Mouse (Mus musculus) embryonic facial prominence, embryonic 11.5 days (tissue): ENCODE results near the gene Tango6. TPM values are rescaled to one million over a fixed set of nuclear protein-coding genes. Genes with fewer than 3 reads are reported as not detected.

Source experiments
- ATAC-seq: fragments of 200-750 bp; cut with Nextera tagmentation; replicated peaks from 2 replicates; pipeline ENCODE4 v1.8.0; 2017; ENCODE audit warnings: low read depth; ENCODE audit not compliant: insufficient number of reproducible peaks, low FRiP score, low TSS enrichment
- DNase-seq: peaks from one replicate; pipeline ENCODE4 v3.0.0-alpha.2; 2015; ENCODE audit warnings: low spot score
- H3K27ac ChIP-seq: fragments of 300-500 bp; sonication (generic); replicated peaks from 2 replicates; pipeline ENCODE4 v1.5.1; 2014; ENCODE audit warnings: mild to moderate bottlenecking, low read depth, low read length, control low read depth
- H3K27me3 ChIP-seq: fragments of 300-500 bp; sonication (generic); 2 replicates; pipeline ENCODE4 v1.6.1; 2014; ENCODE audit warnings: mild to moderate bottlenecking, low read length, moderate library complexity, mixed read lengths; ENCODE audit not compliant: control insufficient read depth, insufficient read depth
- H3K36me3 ChIP-seq: fragments of 300-500 bp; sonication (generic); replicated peaks from 2 replicates; pipeline ENCODE4 v1.6.1; 2014; ENCODE audit warnings: low read depth, mild to moderate bottlenecking, low read length, moderate library complexity, mixed read lengths; ENCODE audit not compliant: control insufficient read depth, insufficient read depth
- H3K4me1 ChIP-seq: fragments of 300-500 bp; sonication (generic); 2 replicates; pipeline ENCODE4 v1.6.1; 2014; ENCODE audit warnings: low read length, mixed read lengths; ENCODE audit not compliant: control insufficient read depth, insufficient read depth
- H3K4me2 ChIP-seq: fragments of 300-500 bp; sonication (generic); 2 replicates; pipeline ENCODE4 v1.6.1; 2014; ENCODE audit warnings: low read depth, mild to moderate bottlenecking, control low read depth, low read length, moderate library complexity
- H3K4me3 ChIP-seq: fragments of 300-500 bp; sonication (generic); 2 replicates; pipeline ENCODE4 v1.5.1; 2014; ENCODE audit warnings: low read depth, low read length, control low read depth
- H3K9ac ChIP-seq: fragments of 300-500 bp; sonication (generic); replicated peaks from 2 replicates; pipeline ENCODE4 v1.6.1; 2014; ENCODE audit warnings: mild to moderate bottlenecking, control low read depth, low read length
- H3K9me3 ChIP-seq: fragments of 300-500 bp; sonication (generic); replicated peaks from 2 replicates; pipeline ENCODE4 v1.6.1; 2016; ENCODE audit warnings: mild to moderate bottlenecking, low read length, inconsistent platforms, mixed read lengths; ENCODE audit not compliant: control insufficient read depth
- WGBS: fragments of 180-500 bp; shearing (Covaris S2); extraction: QIAGEN DNeasy Blood & Tissue Kit; methylation state at CpG from one replicate; pipeline ENCODE4 v1.1.7; 2014; 5-methylcytosine and 5-hydroxymethylcytosine counted together
- polyA plus RNA-seq: library from polyadenylated mRNA; unstranded; fragments of >200 nt; fragmentation: Nextera tagmentation; extraction: Ambion mirVana; gene quantifications from 2 replicates; pipeline ENCODE4 v1.2.1, GENCODE M21; 2014

Gene Tango6
- polyA plus RNA-seq, 1 experiment from 2014 or later: 6.9 TPM

DNA sequence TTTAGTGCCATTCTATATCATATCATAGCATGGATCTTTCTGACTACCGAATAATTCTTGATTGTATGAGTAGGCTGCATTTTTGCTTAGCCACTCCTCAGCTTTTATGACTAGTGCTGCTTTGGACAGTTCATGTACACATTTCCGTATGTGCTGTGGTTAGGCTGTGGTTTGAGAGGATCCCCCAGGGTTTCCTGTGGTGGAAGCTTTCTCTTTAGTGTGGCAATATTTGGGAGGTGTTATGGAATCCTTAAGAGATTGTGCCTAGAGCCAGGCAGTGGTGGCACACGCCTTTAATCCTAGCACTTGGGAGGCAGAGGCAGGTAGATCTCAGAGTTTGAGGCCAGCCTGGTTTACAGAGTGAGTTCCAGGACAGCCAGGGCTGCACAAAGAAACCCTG, 18.5 kb downstream of the Tango6 start:
- H3K9ac ChIP-seq: no peak overlapping the region
- no peak overlapping the region for H3K4me3 ChIP-seq
- no peaks in the 10 kb centered on the region for H3K4me1 ChIP-seq
- H3K36me3 ChIP-seq: no peaks in the 10 kb centered on the region
- no peak overlapping the region for H3K27ac ChIP-seq
- no peaks in the 10 kb centered on the region for H3K9me3 ChIP-seq
- no peak overlapping the region for H3K4me2 ChIP-seq
- 90% methylated on average over 3 of the region's 3 CpGs for WGBS
- H3K27me3 ChIP-seq: no peaks in the 10 kb centered on the region
- no peak for ATAC-seq
- DNase-seq: no peak

DNA sequence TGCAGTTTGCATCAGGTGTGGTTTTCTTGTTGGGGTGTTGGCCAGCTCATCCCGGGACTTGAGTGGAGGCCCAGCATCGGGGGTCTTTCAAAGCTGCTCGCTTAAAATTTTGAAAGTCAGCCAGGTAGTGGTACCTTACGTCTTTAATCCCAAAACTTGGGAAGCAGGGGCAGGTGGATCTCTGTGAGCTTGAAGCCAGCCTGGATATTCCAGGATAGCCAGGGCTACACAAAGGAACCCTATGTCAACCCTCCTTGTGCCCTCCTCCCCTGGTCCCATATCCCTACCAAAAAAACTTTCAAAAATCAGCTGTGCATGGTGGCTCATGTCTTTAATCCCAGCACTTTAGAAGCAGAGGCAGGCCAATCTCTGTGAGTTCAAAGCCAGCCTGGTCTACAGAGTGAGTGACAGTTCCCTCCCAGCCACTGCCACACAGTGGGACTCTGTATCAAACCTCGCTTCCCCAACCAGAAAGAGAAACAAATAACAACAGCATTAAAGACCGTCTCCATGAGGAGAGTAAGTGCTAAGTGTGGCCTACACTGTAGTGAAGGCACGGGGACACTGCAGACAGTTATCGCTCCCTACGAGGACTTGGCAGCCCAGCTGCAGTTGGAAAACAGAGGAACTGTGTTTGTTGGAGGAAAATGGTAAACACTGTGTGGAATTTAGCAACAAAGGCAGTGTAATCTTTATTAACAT, 21.5 kb downstream of the Tango6 start:
- H3K9me3 ChIP-seq: no peaks in the 10 kb centered on the region
- ATAC-seq (0 out of 2 replicates have a peak, but pooled peaks have one; percentile 29), DNase-seq (no peak)
- H3K4me2 ChIP-seq: no peak overlapping the region
- peak overlapping the region; percentile 47; the same call in 1 of the 2 replicates for H3K27ac ChIP-seq
- no peak overlapping the region for H3K4me3 ChIP-seq
- WGBS: 72% methylated on average over 9 of the region's 9 CpGs
- no peak overlapping the region; the same call in 1 of the 2 replicates for H3K9ac ChIP-seq
- no peaks in the 10 kb centered on the region for H3K36me3 ChIP-seq
- H3K4me1 ChIP-seq: no peaks in the 10 kb centered on the region
- H3K27me3 ChIP-seq: no peaks in the 10 kb centered on the region

DNA sequence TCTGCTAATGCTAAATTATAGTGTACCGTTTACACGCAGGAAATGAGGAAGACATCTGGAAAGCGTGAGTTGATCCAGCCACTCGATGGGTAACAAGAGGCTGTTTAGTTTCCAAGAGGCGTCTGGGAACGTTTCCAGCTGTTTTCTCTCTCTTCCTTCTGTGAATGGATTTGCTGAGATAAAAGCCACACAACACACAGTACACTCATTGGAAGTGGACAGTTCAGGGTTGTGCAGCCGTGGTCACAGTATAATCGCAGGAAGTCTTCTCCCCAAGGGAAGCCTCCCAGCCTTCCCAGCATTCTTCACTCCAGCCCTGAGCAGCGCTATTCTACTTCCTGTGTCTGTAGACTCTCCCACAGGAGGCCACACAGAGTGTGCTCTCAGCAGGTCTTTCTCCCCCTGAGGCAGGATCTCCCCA, 22.0 kb downstream of the Tango6 start:
- DNase-seq (peak; percentile 53), ATAC-seq (no peak)
- no peaks in the 10 kb centered on the region for H3K4me1 ChIP-seq
- 37% methylated on average over 9 of the region's 9 CpGs for WGBS
- no peak overlapping the region for H3K4me3 ChIP-seq
- no peak overlapping the region for H3K4me2 ChIP-seq
- peak overlapping the region; percentile 47; the same call in 1 of the 2 replicates for H3K27ac ChIP-seq
- H3K27me3 ChIP-seq: no peaks in the 10 kb centered on the region
- H3K9me3 ChIP-seq: no peaks in the 10 kb centered on the region
- H3K36me3 ChIP-seq: no peaks in the 10 kb centered on the region
- no peak overlapping the region; the same call in 1 of the 2 replicates for H3K9ac ChIP-seq

GRCm38 (mm10) chr8:106706194-106706593, 23.3 kb downstream of the Tango6 start:
- Histone ChIP-seq H3K9ac (no peak overlapping the region), H3K4me1 (no peaks in the 10 kb centered on the region), H3K4me3 (no peak overlapping the region), H3K4me2 (no peak overlapping the region), H3K9me3 (no peaks in the 10 kb centered on the region), H3K27ac (no peak overlapping the region), H3K27me3 (no peaks in the 10 kb centered on the region), H3K36me3 (no peaks in the 10 kb centered on the region)
- DNase-seq: no peak
- ATAC-seq: no peak
- WGBS: 87% methylated on average over 6 of the region's 6 CpGs

DNA sequence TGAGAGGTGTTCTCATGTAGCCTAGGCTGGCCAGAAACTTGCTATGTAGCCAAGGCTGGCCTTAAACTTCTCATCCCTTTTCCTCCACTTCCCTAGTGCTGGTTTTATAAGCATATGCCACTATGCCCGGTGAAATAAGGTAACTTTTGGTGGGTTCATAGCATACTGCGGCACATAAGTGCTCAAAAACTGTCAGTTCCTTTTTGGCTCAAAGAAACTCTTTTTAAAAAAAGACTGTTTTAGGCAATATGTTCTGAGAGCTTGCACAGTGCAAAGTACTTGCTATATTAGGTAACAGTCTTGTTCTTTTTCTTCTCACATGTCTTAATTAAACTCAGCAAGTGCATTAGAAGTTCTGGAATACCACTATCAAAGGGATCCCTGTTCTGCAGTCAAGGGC, 27.1 kb downstream of the Tango6 start:
- Histone ChIP-seq H3K9ac (no peak overlapping the region), H3K9me3 (no peaks in the 10 kb centered on the region), H3K27me3 (no peaks in the 10 kb centered on the region), H3K36me3 (no peaks in the 10 kb centered on the region), H3K27ac (no peak overlapping the region), H3K4me1 (no peaks in the 10 kb centered on the region), H3K4me3 (no peak overlapping the region), H3K4me2 (no peak overlapping the region)
- no peak for ATAC-seq
- 92% methylated on average over 2 of the region's 2 CpGs for WGBS
- DNase-seq: no peak

GRCm38 (mm10) chr8:106712487-106712886, 29.6 kb downstream of the Tango6 start:
- Histone ChIP-seq H3K27me3 (no peaks in the 10 kb centered on the region), H3K27ac (no peak overlapping the region), H3K9ac (no peak overlapping the region), H3K36me3 (no peaks in the 10 kb centered on the region), H3K4me3 (no peak overlapping the region), H3K4me1 (no peaks in the 10 kb centered on the region), H3K9me3 (no peaks in the 10 kb centered on the region), H3K4me2 (no peak overlapping the region)
- no peak for DNase-seq
- ATAC-seq: no peak
- 89% methylated on average over 3 of the region's 3 CpGs for WGBS

GRCm38 (mm10) chr8:106714297-106714696, 31.4 kb downstream of the Tango6 start:
- H3K4me3 ChIP-seq: no peak overlapping the region
- no peaks in the 10 kb centered on the region for H3K36me3 ChIP-seq
- H3K4me2 ChIP-seq: no peak overlapping the region
- H3K9me3 ChIP-seq: no peaks in the 10 kb centered on the region
- H3K27me3 ChIP-seq: no peaks in the 10 kb centered on the region
- DNase-seq (no peak), ATAC-seq (no peak)
- 0 out of 2 replicates have a peak overlapping the region, but pooled peaks have one; percentile 20 for H3K27ac ChIP-seq
- WGBS: 57% methylated on average over 4 of the region's 4 CpGs
- H3K4me1 ChIP-seq: no peaks in the 10 kb centered on the region
- H3K9ac ChIP-seq: no peak overlapping the region

DNA sequence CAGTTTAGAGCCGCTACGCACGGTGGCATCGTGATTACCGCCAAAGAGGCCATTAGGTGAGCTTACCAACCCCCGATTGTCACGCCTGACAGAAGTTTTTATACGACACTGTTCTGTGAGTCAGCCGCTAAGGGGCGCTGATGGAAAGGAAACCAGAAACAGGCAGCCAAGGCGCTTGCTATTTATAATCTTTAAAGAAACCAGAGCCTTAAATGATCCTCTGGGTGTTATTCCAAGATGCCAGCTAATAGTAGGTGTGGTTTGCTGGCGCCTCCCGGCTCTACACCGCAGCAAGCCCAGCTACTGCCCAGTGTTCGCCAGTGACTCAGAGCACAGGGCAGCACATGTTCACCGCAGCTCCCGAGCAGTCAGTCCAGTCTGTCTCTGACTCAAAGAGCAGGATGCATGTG, 35.2 kb downstream of the Tango6 start:
- ATAC-seq (0 out of 2 replicates have a peak, but pooled peaks have one; percentile 34), DNase-seq (peak; percentile 84)
- Histone ChIP-seq H3K4me3 (no peak overlapping the region), H3K36me3 (no peaks in the 10 kb centered on the region), H3K9ac (no peak overlapping the region), H3K9me3 (no peaks in the 10 kb centered on the region), H3K4me2 (no peak overlapping the region), H3K4me1 (no peaks in the 10 kb centered on the region), H3K27me3 (no peaks in the 10 kb centered on the region), H3K27ac (no peak overlapping the region)
- WGBS: 22% methylated on average over 17 of the region's 17 CpGs
